Comparison of ENCODE assay signal across 8 mouse cellular contexts in the genomic region with DNA sequence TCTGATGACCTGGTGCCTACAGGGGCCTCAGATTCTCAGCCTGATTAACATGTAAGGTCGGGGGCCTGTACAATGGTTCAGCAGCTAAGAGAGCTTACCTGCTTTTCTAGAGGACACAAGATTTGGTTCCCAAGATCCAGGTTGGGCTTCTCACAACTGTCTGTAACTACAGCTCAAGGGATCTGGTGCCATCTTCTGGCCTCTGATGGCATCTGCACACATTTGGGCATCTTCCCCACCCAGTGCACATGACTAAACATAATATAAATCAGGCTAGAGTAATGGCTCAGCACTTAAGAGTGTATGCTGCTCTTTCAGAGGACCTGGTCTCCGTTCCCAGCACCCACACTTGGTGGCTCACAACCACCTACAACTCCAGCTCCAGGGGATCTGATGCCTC. TPM values are rescaled to one million over a fixed set of nuclear protein-coding genes. Genes with fewer than 3 reads are reported as not detected.
DNase-seq lines count a peak whose midpoint lies in the region; ATAC-seq and TF ChIP-seq lines count a peak whose summit lies in the region.

No protein-coding gene starts in this region.

- no peak overlapping the region for H3K4me3 ChIP-seq in kidney, embryonic 14.5 days (ENCODE audit: low read length)
- H3K4me3 ChIP-seq in MEL (ENCODE audit: control insufficient read depth in 1 of 2, insufficient read depth in 1 of 2, low read depth in 2 of 2, low read length in 2 of 2), result no peak overlapping the region

- no peaks in the 10 kb centered on the region for H3K79me2 ChIP-seq in MEL (ENCODE audit: control insufficient read depth, insufficient read depth, low read length, poor library complexity)

- WGBS in kidney, embryonic 14.5 days, result 76% methylated on average over 2 of the region's 2 CpGs

- H3K4me1 ChIP-seq in kidney, embryonic 14.5 days (ENCODE audit: control insufficient read depth, insufficient read depth, low read length), result peaks cover 29% of the 10 kb centered on the region
- H3K4me1 ChIP-seq in MEL (ENCODE audit: control insufficient read depth in 1 of 2, insufficient read depth in 2 of 2, low read length in 2 of 2), result peaks cover 5 to 23% of the 10 kb centered on the region in 2 experiments

- TF ChIP-seq RAD21 in MEL (IDR thresholded peaks at IDR 0.05; ENCODE audit: low read depth, low read length), result peak; percentile 99

- no peaks in the 10 kb centered on the region for H3K9me3 ChIP-seq in kidney, embryonic 14.5 days (ENCODE audit: control insufficient read depth, low read length)
- H3K9me3 ChIP-seq in MEL (replicated peaks; ENCODE audit: insufficient read depth, low read length), result no peaks in the 10 kb centered on the region

- H3K27me3 ChIP-seq in kidney, embryonic 14.5 days (ENCODE audit: control insufficient read depth, insufficient read depth, low read length), result no peaks in the 10 kb centered on the region
- no peaks in the 10 kb centered on the region for H3K27me3 ChIP-seq in MEL (ENCODE audit: control insufficient read depth in 1 of 2, insufficient read depth in 2 of 2, low read length in 2 of 2)

- TF ChIP-seq CTCF in MEL (IDR thresholded peaks at IDR 0.05 in 2 of 3, conservative IDR thresholded peaks at IDR 0.05 in 1 of 3; ENCODE audit: control insufficient read depth in 1 of 3, insufficient read depth in 1 of 3, low read depth in 2 of 3, low read length in 3 of 3, poor library complexity in 1 of 3, severe bottlenecking in 1 of 3), result peak; percentile 81 to 99 (median 91)

- peak; percentile 58 for DNase-seq in kidney, adult 11 months
- peak; percentile 87 for DNase-seq in MEL (ENCODE audit: low read depth, low spot score)
- DNase-seq in fibroblast of lung, adult 2 months (ENCODE audit: low read depth), result peak; percentile 19
- DNase-seq in retina, postnatal 1 day, result peak; percentile 55
- DNase-seq in ovary, postnatal 36 days (ENCODE audit: low spot score), result no peak
- DNase-seq in cerebellum, adult 9-11 months, result no peak
- DNase-seq in layer of hippocampus, postnatal 10 days (ENCODE audit: low spot score in 2 of 2), result no peak

- H3K27ac ChIP-seq in kidney, embryonic 14.5 days (ENCODE audit: low read depth, low read length), result no peak overlapping the region
- H3K27ac ChIP-seq in MEL (ENCODE audit: control insufficient read depth, low read depth, low read length), result no peak overlapping the region

- TF ChIP-seq EP300 in MEL (IDR thresholded peaks at IDR 0.05; ENCODE audit: low read depth in 1 of 2, low read length in 2 of 2), result no peak

- H3K4me2 ChIP-seq in kidney, embryonic 14.5 days (replicated peaks; ENCODE audit: low read depth, low read length), result no peak overlapping the region

- no peak for TF ChIP-seq POLR2A in MEL (IDR thresholded peaks at IDR 0.05; ENCODE audit: control insufficient read depth in 1 of 2, insufficient read depth in 1 of 2, low read depth in 1 of 2, low read length in 2 of 2, poor library complexity in 1 of 2)

- no peak overlapping the region for H3K9ac ChIP-seq in kidney, embryonic 14.5 days (ENCODE audit: low read depth, low read length)
- no peak overlapping the region for H3K9ac ChIP-seq in MEL (ENCODE audit: control insufficient read depth, low read depth, low read length, poor library complexity, severe bottlenecking)

- H3K36me3 ChIP-seq in kidney, embryonic 14.5 days (ENCODE audit: control insufficient read depth, insufficient read depth, low read length), result no peaks in the 10 kb centered on the region
- H3K36me3 ChIP-seq in MEL (ENCODE audit: control insufficient read depth in 1 of 2, insufficient read depth in 2 of 2, low read length in 2 of 2), result peaks cover 0 to 16% of the 10 kb centered on the region in 2 experiments; a peak in 2 of 4 replicates

- no peak for ATAC-seq in kidney, embryonic 14.5 days (ENCODE audit: low FRiP score, low TSS enrichment)

TF ChIP-seq in MEL, 35 proteins besides CTCF, POLR2A, EP300 and RAD21:
- TF ChIP-seq UBTF (IDR thresholded peaks at IDR 0.05; ENCODE audit: borderline replicate concordance, insufficient read depth, low read depth, low read length) (no peak), CHD1 (IDR thresholded peaks at IDR 0.05; ENCODE audit: low read depth, low read length) (no peak), NELFE (IDR thresholded peaks at IDR 0.05; ENCODE audit: low read depth, low read length) (no peak), JUND (IDR thresholded peaks at IDR 0.05; ENCODE audit: low read depth, low read length) (no peak), ELF1 (IDR thresholded peaks at IDR 0.05; ENCODE audit: low read depth, low read length) (no peak), MAFK (IDR thresholded peaks at IDR 0.05; ENCODE audit: borderline replicate concordance, low read depth, low read length) (no peak), USF2 (IDR thresholded peaks at IDR 0.05; ENCODE audit: borderline replicate concordance in 1 of 2, insufficient read depth in 1 of 2, low read depth in 1 of 2, low read length in 2 of 2) (no peak), HCFC1 (IDR thresholded peaks at IDR 0.05; ENCODE audit: low read depth, low read length) (0 out of 2 replicates have a peak, but pooled peaks have one; percentile 14), ZC3H11A (IDR thresholded peaks at IDR 0.05; ENCODE audit: low read depth, low read length) (peak; percentile 95), ZNF384 (IDR thresholded peaks at IDR 0.05; ENCODE audit: low read depth, low read length) (no peak), ETS1 (IDR thresholded peaks at IDR 0.05; ENCODE audit: low read depth, low read length) (no peak), POLR2AphosphoS2 (IDR thresholded peaks at IDR 0.05; ENCODE audit: low read length) (no peak), MXI1 (IDR thresholded peaks at IDR 0.05; ENCODE audit: low read depth, low read length) (peak; percentile 49), TAL1 (IDR thresholded peaks at IDR 0.05; ENCODE audit: low read length) (no peak), USF1 (IDR thresholded peaks at IDR 0.05; ENCODE audit: low read depth, low read length) (peak; percentile 40; the same call in 1 of the 2 replicates), SMC3 (IDR thresholded peaks at IDR 0.05; ENCODE audit: low read depth, low read length) (peak; percentile 98), ZKSCAN1 (IDR thresholded peaks at IDR 0.05; ENCODE audit: low read depth, low read length) (no peak), ZMIZ1 (IDR thresholded peaks at IDR 0.05; ENCODE audit: low read depth, low read length) (no peak), MAZ (IDR thresholded peaks at IDR 0.05; ENCODE audit: low read depth, low read length) (no peak), TCF12 (IDR thresholded peaks at IDR 0.05; ENCODE audit: low read depth, low read length) (no peak), GABPA (IDR thresholded peaks at IDR 0.05; ENCODE audit: low read depth, low read length) (no peak), NRF1 (IDR thresholded peaks at IDR 0.05; ENCODE audit: insufficient read depth, low read depth, low read length, poor library complexity, severe bottlenecking) (no peak), MYB (IDR thresholded peaks at IDR 0.05; ENCODE audit: low read depth, low read length) (no peak), E2F4 (IDR thresholded peaks at IDR 0.05; ENCODE audit: borderline replicate concordance, low read depth, low read length) (no peak), SIN3A (IDR thresholded peaks at IDR 0.05; ENCODE audit: low read length) (peak; percentile 72), MEF2A (IDR thresholded peaks at IDR 0.05; ENCODE audit: extremely low read depth, insufficient replicate concordance, low read depth, low read length, poor library complexity, severe bottlenecking) (no peak), TBP (IDR thresholded peaks at IDR 0.05; ENCODE audit: low read depth, low read length) (no peak), MYC (IDR thresholded peaks at IDR 0.05; ENCODE audit: low read depth, low read length) (no peak), KAT2A (conservative IDR thresholded peaks at IDR 0.05; ENCODE audit: low read depth, low read length) (no peak), MAX (IDR thresholded peaks at IDR 0.05; ENCODE audit: low read length) (0 out of 2 replicates have a peak, but pooled peaks have one; percentile 39), POLR2AphosphoS5 (IDR thresholded peaks at IDR 0.05; ENCODE audit: borderline replicate concordance, low read depth, low read length) (no peak), RCOR1 (IDR thresholded peaks at IDR 0.05; ENCODE audit: low read depth, low read length) (no peak), CHD2 (IDR thresholded peaks at IDR 0.05; ENCODE audit: low read length) (no peak), BHLHE40 (IDR thresholded peaks at IDR 0.05; ENCODE audit: borderline replicate concordance, low read depth, low read length) (peak; percentile 54; the same call in 1 of the 2 replicates), GATA1 (IDR thresholded peaks at IDR 0.05; ENCODE audit: low read depth, low read length) (0 out of 2 replicates have a peak, but pooled peaks have one; percentile 26)

RNA-seq across cellular contexts. Expression of a gene that starts 3.5 kb away (rescaled TPM):
- 0.13 and 0.34 TPM in 2 replicates for polyA plus RNA-seq in kidney, embryonic 14.5 days (2014; fragmentation: Nextera tagmentation; extraction: Ambion mirVana)
- under 0.01 TPM in 1 of 2 replicates, not detected in the other for total RNA-seq in MEL (2012; rRNA removed)
- under 1 TPM in 1 of 2 experiments, not detected in 1; 0.03 TPM for polyA plus RNA-seq in MEL (2012; ENCODE audit: insufficient read depth in 1 of 2, insufficient read length in 2 of 2, low read depth in 1 of 2, low replicate concordance in 2 of 2, missing spikeins in 1 of 2)
- total RNA-seq in layer of hippocampus, postnatal 10 days (2021), result 1 to 10 TPM; 1.0 to 1.2 TPM

RNA-seq across cellular contexts. Expression of a gene that starts 53.7 kb away (rescaled TPM):
- 0.41 TPM in 1 of 2 replicates, not detected in the other for polyA plus RNA-seq in kidney, embryonic 14.5 days (2014; fragmentation: Nextera tagmentation; extraction: Ambion mirVana)
- total RNA-seq in MEL (2012; rRNA removed), result not detected in 2 replicates
- polyA plus RNA-seq in MEL (2012; ENCODE audit: insufficient read depth in 1 of 2, insufficient read length in 2 of 2, low read depth in 1 of 2, low replicate concordance in 2 of 2, missing spikeins in 1 of 2), result not detected
- not detected for total RNA-seq in layer of hippocampus, postnatal 10 days (2021)

Comparison
In these comparisons a context has a peak if more than half of its experiments do, and no peak if none do; other contexts are left out.
1. DNase-seq: peak in kidney, adult 11 months (single experiment), MEL (single experiment), fibroblast of lung, adult 2 months (single experiment) and retina, postnatal 1 day (single experiment); none in ovary, postnatal 36 days (single experiment), cerebellum, adult 9-11 months (single experiment) and layer of hippocampus, postnatal 10 days (0 of 2).